Mouse (Mus musculus) stomach, postnatal 0 days (tissue): ENCODE results near the gene Dnal1. TPM values are rescaled to one million over a fixed set of nuclear protein-coding genes. Genes with fewer than 3 reads are reported as not detected.

Source experiments
- ATAC-seq: fragments of 200-750 bp; cut with Nextera tagmentation; 2 replicates; pipeline ENCODE4 v1.8.0; 2017; ENCODE audit not compliant: low FRiP score, low TSS enrichment
- DNase-seq: peaks from one replicate; pipeline ENCODE4 v3.0.0-alpha.2; 2016; ENCODE audit warnings: low spot score
- H3K27ac ChIP-seq: fragments of 300-500 bp; sonication (generic); replicated peaks from 2 replicates; pipeline ENCODE4 v1.5.1; 2014; ENCODE audit warnings: mild to moderate bottlenecking, control low read depth
- H3K27me3 ChIP-seq: fragments of 300-500 bp; sonication (generic); 2 replicates; pipeline ENCODE4 v1.6.1; 2014; ENCODE audit warnings: low read length; ENCODE audit not compliant: control insufficient read depth, insufficient read depth
- H3K36me3 ChIP-seq: fragments of 300-500 bp; sonication (generic); 2 replicates; pipeline ENCODE4 v1.6.1; 2014; ENCODE audit warnings: low read length, mixed read lengths; ENCODE audit not compliant: control insufficient read depth, insufficient read depth
- H3K4me1 ChIP-seq: fragments of 300-500 bp; sonication (generic); replicated peaks from 2 replicates; pipeline ENCODE4 v1.6.1; 2014; ENCODE audit warnings: antibody characterized with exemption; ENCODE audit not compliant: control insufficient read depth, insufficient read depth
- H3K4me2 ChIP-seq: fragments of 300-500 bp; sonication (generic); replicated peaks from 2 replicates; pipeline ENCODE4 v1.6.1; 2014; ENCODE audit warnings: low read depth, mild to moderate bottlenecking, control low read depth, moderate library complexity
- H3K4me3 ChIP-seq: fragments of 300-500 bp; sonication (generic); 2 replicates; pipeline ENCODE4 v1.5.1; 2014; ENCODE audit warnings: low read depth, low read length, control low read depth
- H3K9ac ChIP-seq: fragments of 300-500 bp; sonication (generic); 2 replicates; pipeline ENCODE4 v1.6.1; 2014; ENCODE audit warnings: mild to moderate bottlenecking, low read length, control low read depth, mixed read lengths
- H3K9me3 ChIP-seq: fragments of 300-500 bp; sonication (generic); 2 replicates; pipeline ENCODE4 v1.6.1; 2016; ENCODE audit warnings: low read length; ENCODE audit not compliant: control insufficient read depth
- CTCF ChIP-seq: IDR thresholded peaks from 2 replicates; pipeline ENCODE4 v1.5.1; 2016; ENCODE audit warnings: antibody characterized with exemption, low read depth, mild to moderate bottlenecking, moderate library complexity
- EP300 ChIP-seq: optimal IDR thresholded peaks from 2 replicates; pipeline ENCODE3; 2016; ENCODE audit warnings: antibody characterized with exemption
- WGBS: fragments of 180-500 bp; shearing (Covaris S2); extraction: QIAGEN DNeasy Blood & Tissue Kit; methylation state at CpG from one replicate; pipeline ENCODE4 v1.1.7; 2014; 5-methylcytosine and 5-hydroxymethylcytosine counted together
- polyA plus RNA-seq: library from polyadenylated mRNA; unstranded; fragments of >200 nt; fragmentation: Nextera tagmentation; extraction: Ambion mirVana; gene quantifications from 2 replicates; pipeline ENCODE4 v1.2.1, GENCODE M21; 2015

The Dnal1 gene
- polyA plus RNA-seq, 1 experiment from 2014 or later: 1.7 TPM

GRCm38 (mm10) chr12:84174871-84175270 lies 60.7 kb downstream of the Dnal1 start:
- ATAC-seq (peak; percentile 58), DNase-seq (peak; percentile 94)
- no peaks in the 10 kb centered on the region for H3K9me3 ChIP-seq
- H3K36me3 ChIP-seq: peaks cover 22% of the 10 kb centered on the region
- no peak for TF ChIP-seq CTCF
- no peak overlapping the region; the same call in 1 of the 2 replicates for H3K9ac ChIP-seq
- H3K4me1 ChIP-seq: peaks cover 36% of the 10 kb centered on the region
- peak overlapping the region; percentile 92 for H3K27ac ChIP-seq
- no peaks in the 10 kb centered on the region for H3K27me3 ChIP-seq
- peak overlapping the region; percentile 49 for H3K4me2 ChIP-seq
- peak overlapping the region; percentile 29 for H3K4me3 ChIP-seq
- WGBS: 29% methylated on average over 6 of the region's 6 CpGs

GRCm38 (mm10) chr12:84175659-84176061 lies 61.5 kb downstream of the Dnal1 start:
- Histone ChIP-seq H3K36me3 (peaks cover 22% of the 10 kb centered on the region), H3K4me1 (peaks cover 43% of the 10 kb centered on the region), H3K9ac (peak overlapping the region; percentile 53), H3K27ac (peak overlapping the region; percentile 92), H3K27me3 (no peaks in the 10 kb centered on the region), H3K4me3 (peak overlapping the region; percentile 29), H3K9me3 (no peaks in the 10 kb centered on the region), H3K4me2 (peak overlapping the region; percentile 49)
- WGBS: under 1% methylated on average over 20 of the region's 20 CpGs
- DNase-seq (peak; percentile 96), ATAC-seq (peak; percentile 88)
- TF ChIP-seq CTCF (peak; percentile 30), EP300 (no peak)

- H3K27me3 ChIP-seq: no peaks in the 10 kb centered on the region
- WGBS: 4% methylated on average over 13 of the region's 13 CpGs
- no peak for ATAC-seq
- H3K36me3 ChIP-seq: peaks cover 21% of the 10 kb centered on the region
- H3K4me2 ChIP-seq: peak overlapping the region; percentile 49
- peak overlapping the region; percentile 29 for H3K4me3 ChIP-seq
- no peak for DNase-seq
- H3K9me3 ChIP-seq: no peaks in the 10 kb centered on the region
- TF ChIP-seq CTCF (no peak), EP300 (peak; percentile 37)
- peaks cover 46% of the 10 kb centered on the region for H3K4me1 ChIP-seq
- peak overlapping the region; percentile 53 for H3K9ac ChIP-seq
- peak overlapping the region; percentile 92 for H3K27ac ChIP-seq
Measured at GRCm38 (mm10) chr12:84176126-84176769, 62.1 kb downstream of the Dnal1 start.

DNA sequence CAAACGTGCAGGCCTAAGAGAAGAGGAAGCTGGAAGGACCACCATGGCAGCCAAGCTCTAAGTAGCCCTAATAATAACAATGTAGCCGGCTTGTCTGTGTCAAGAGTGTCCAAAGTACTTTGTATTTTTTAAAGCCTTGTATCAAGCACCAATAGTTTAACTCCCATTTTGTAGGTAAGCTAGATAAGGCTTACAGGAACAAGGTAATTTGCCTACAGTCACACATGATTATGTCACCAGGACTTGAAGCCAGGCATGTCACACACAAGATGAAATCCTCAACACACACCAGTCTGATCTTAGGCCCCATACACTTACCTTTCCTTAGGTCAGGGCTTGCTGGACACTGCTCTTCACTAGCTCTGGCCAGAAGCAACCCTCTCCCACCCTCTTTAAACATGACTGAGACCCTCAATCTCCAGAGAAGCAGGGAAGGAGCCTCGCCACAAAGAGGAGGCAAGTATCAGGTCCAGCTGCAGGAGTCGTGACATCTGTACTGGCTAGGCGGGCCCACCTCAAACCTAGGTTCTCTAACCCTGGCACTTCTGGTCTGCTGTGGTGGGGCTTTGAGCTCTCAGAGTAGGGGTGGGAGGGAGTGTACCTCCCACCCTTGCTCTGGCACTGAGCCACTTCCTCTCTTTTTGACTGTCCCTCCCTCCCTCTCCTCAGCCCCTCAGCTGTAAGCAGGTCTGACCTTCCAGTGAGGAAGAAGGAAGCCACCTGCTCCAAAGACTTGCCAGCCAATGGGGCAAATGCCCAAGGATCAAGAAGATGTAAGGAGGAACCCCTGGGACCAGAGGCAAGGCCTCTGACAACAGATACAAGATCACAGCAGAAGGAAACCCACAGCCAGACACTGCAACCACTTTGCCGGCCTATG lies 63.0 kb downstream of the Dnal1 start:
- Histone ChIP-seq H3K27me3 (no peaks in the 10 kb centered on the region), H3K4me3 (no peak overlapping the region), H3K9ac (peak overlapping the region; percentile 53), H3K36me3 (peaks cover 15% of the 10 kb centered on the region), H3K9me3 (no peaks in the 10 kb centered on the region), H3K27ac (peak overlapping the region; percentile 92), H3K4me1 (peaks cover 54% of the 10 kb centered on the region), H3K4me2 (peak overlapping the region; percentile 49; the same call in 1 of the 2 replicates)
- DNase-seq (no peak), ATAC-seq (no peak)
- WGBS: 40% methylated on average over 6 of the region's 6 CpGs
- TF ChIP-seq EP300 (no peak), CTCF (no peak)

GRCm38 (mm10) chr12:84178052-84178451 lies 63.9 kb downstream of the Dnal1 start:
- Histone ChIP-seq H3K4me1 (peaks cover 54% of the 10 kb centered on the region), H3K27me3 (no peaks in the 10 kb centered on the region), H3K9me3 (no peaks in the 10 kb centered on the region), H3K36me3 (peaks cover 7% of the 10 kb centered on the region), H3K4me2 (no peak overlapping the region), H3K4me3 (no peak overlapping the region), H3K27ac (peak overlapping the region; percentile 92), H3K9ac (0 out of 2 replicates have a peak overlapping the region, but pooled peaks have one; percentile 5)
- DNase-seq (no peak), ATAC-seq (no peak)
- WGBS: 72% methylated on average over 1 of the region's 1 CpGs
- TF ChIP-seq EP300 (no peak), CTCF (no peak)
